Comparison of ENCODE assay signal across 18 mouse cellular contexts in the genomic region with DNA sequence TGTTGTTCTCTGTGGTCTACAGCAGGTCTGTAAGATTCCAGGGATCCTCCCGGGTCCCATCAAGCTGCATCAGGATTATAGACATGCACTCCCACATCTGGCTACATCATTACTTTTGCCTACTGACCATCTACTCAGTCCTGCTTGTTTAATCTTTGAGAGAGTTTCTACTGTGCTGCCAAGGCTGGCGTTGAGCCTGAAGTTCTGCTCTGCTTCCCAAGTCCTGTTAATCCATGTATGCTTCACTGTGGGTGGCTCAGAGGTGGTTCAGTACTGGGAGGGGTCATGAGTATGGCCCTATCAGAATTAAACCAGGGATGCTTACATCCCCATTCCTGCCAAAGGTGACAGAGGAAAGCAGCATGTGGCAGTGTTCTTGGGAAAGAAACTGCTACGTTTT. TPM values are rescaled to one million over a fixed set of nuclear protein-coding genes. Genes with fewer than 3 reads are reported as not detected.
DNase-seq lines count a peak whose midpoint lies in the region; TF ChIP-seq lines count a peak whose summit lies in the region.
"Had no signal": no experiment of that assay in that cellular context is flagged by ENCODE, and none has a peak within 500 bp of the region (broad histone marks: within the 10 kb centered on the region; RNA-seq: fewer than 3 reads in every experiment).

No protein-coding gene starts in this region.

- no peak overlapping the region for H3K9ac ChIP-seq in MEL (ENCODE audit: control insufficient read depth, low read depth, low read length, poor library complexity, severe bottlenecking)
- H3K9ac ChIP-seq: hindbrain, embryonic 12.5 days had no signal

- H3K79me2 ChIP-seq in MEL (ENCODE audit: control insufficient read depth, insufficient read depth, low read length, poor library complexity), result no peaks in the 10 kb centered on the region

- no peak for TF ChIP-seq POLR2A in kidney, adult 2 months (IDR thresholded peaks at IDR 0.05; ENCODE audit: low read depth, low read length)
- TF ChIP-seq POLR2A in MEL (IDR thresholded peaks at IDR 0.05; ENCODE audit: control insufficient read depth in 1 of 2, insufficient read depth in 1 of 2, low read depth in 1 of 2, low read length in 2 of 2, poor library complexity in 1 of 2), result no peak

- TF ChIP-seq EP300 in MEL (IDR thresholded peaks at IDR 0.05; ENCODE audit: low read depth in 1 of 2, low read length in 2 of 2), result no peak

- TF ChIP-seq CTCF in kidney, adult 2 months (conservative IDR thresholded peaks at IDR 0.05; ENCODE audit: insufficient read depth, insufficient read length, low read depth, low read length), result no peak
- TF ChIP-seq CTCF in MEL (IDR thresholded peaks at IDR 0.05 in 2 of 3, conservative IDR thresholded peaks at IDR 0.05 in 1 of 3; ENCODE audit: control insufficient read depth in 1 of 3, insufficient read depth in 1 of 3, low read depth in 2 of 3, low read length in 3 of 3, poor library complexity in 1 of 3, severe bottlenecking in 1 of 3), result no peak

- peak overlapping the region; percentile 62 for H3K27ac ChIP-seq in kidney, adult 2 months (ENCODE audit: insufficient read depth, low read depth, low read length)
- H3K27ac ChIP-seq in MEL (ENCODE audit: control insufficient read depth, low read depth, low read length), result no peak overlapping the region
- H3K27ac ChIP-seq: embryonic facial prominence, embryonic 10.5 days; heart, embryonic 10.5 days; hindbrain, embryonic 12.5 days had no signal

- DNase-seq in kidney, adult 2 months, result peak; percentile 89
- DNase-seq in kidney, postnatal 4 days, result no peak
- no peak for DNase-seq in MEL (ENCODE audit: low read depth, low spot score)
- DNase-seq in kidney, adult 9 months, result peak; percentile 91
- peak; percentile 83 to 85 for DNase-seq in kidney, postnatal 36 days
- DNase-seq in spleen, adult 12 weeks (ENCODE audit: low spot score), result no peak
- DNase-seq: adrenal gland, adult 8-10 months; adrenal gland, postnatal 36 days; cerebellum, adult 2 months; cerebellum, postnatal 10 days; gastrocnemius, postnatal 10 days; heart, adult 18-20 months; heart, postnatal 10 days; heart, postnatal 4 days had no signal

- H3K27me3 ChIP-seq in kidney, adult 2 months (replicated peaks; ENCODE audit: control insufficient read depth, insufficient read depth, low read length), result no peaks in the 10 kb centered on the region
- no peaks in the 10 kb centered on the region for H3K27me3 ChIP-seq in MEL (ENCODE audit: control insufficient read depth in 1 of 2, insufficient read depth in 2 of 2, low read length in 2 of 2)
- H3K27me3 ChIP-seq: CH12.LX; hindbrain, embryonic 12.5 days had no signal

- H3K36me3 ChIP-seq in kidney, adult 2 months (ENCODE audit: control insufficient read depth, insufficient read depth, low read length), result no peaks in the 10 kb centered on the region
- H3K36me3 ChIP-seq in MEL (ENCODE audit: control insufficient read depth in 1 of 2, insufficient read depth in 2 of 2, low read length in 2 of 2), result peaks cover 0 to 4% of the 10 kb centered on the region in 2 experiments; a peak in 2 of 4 replicates

- H3K4me1 ChIP-seq in kidney, adult 2 months (ENCODE audit: control insufficient read depth, insufficient read depth, low read length), result peaks cover 20% of the 10 kb centered on the region
- no peaks in the 10 kb centered on the region for H3K4me1 ChIP-seq in MEL (ENCODE audit: control insufficient read depth in 1 of 2, insufficient read depth in 2 of 2, low read length in 2 of 2)

- 38% methylated on average over 3 of the region's 3 CpGs for WGBS in kidney, adult 2 months

- H3K9me3 ChIP-seq in MEL (replicated peaks; ENCODE audit: insufficient read depth, low read length), result no peaks in the 10 kb centered on the region
- H3K9me3 ChIP-seq: embryonic facial prominence, embryonic 10.5 days; heart, embryonic 10.5 days; hindbrain, embryonic 12.5 days had no signal

- no peak for TF ChIP-seq RAD21 in MEL (IDR thresholded peaks at IDR 0.05; ENCODE audit: low read depth, low read length)

- H3K4me3 ChIP-seq in kidney, adult 2 months (ENCODE audit: insufficient read depth, low read depth, low read length), result no peak overlapping the region
- no peak overlapping the region for H3K4me3 ChIP-seq in MEL (ENCODE audit: control insufficient read depth in 1 of 2, insufficient read depth in 1 of 2, low read depth in 2 of 2, low read length in 2 of 2)
- H3K4me3 ChIP-seq: embryonic facial prominence, embryonic 10.5 days; heart, embryonic 10.5 days; hindbrain, embryonic 12.5 days had no signal

TF ChIP-seq in MEL, 35 proteins besides CTCF, POLR2A, EP300 and RAD21:
- no peak for TF ChIP-seq POLR2AphosphoS5 (IDR thresholded peaks at IDR 0.05; ENCODE audit: borderline replicate concordance, low read depth, low read length)
- TF ChIP-seq POLR2AphosphoS2 (IDR thresholded peaks at IDR 0.05; ENCODE audit: low read length), result peak; percentile 24; the same call in 1 of the 2 replicates
- no peak for TF ChIP-seq BHLHE40 (IDR thresholded peaks at IDR 0.05; ENCODE audit: borderline replicate concordance, low read depth, low read length)

RNA-seq across cellular contexts. Expression of a gene that starts 4.9 kb away (rescaled TPM):
- 85.8 and 91.3 TPM in 2 replicates for polyA plus RNA-seq in kidney, adult 2 months (2012; rRNA removed)
- 35.5 and 38.4 TPM in 2 replicates for total RNA-seq in MEL (2012; rRNA removed)
- 10 to 100 TPM in 1 of 2 experiments, not detected in 1; 95.0 TPM for polyA plus RNA-seq in MEL (2012; ENCODE audit: insufficient read depth in 1 of 2, insufficient read length in 2 of 2, low read depth in 1 of 2, low replicate concordance in 2 of 2, missing spikeins in 1 of 2)

Comparison
In these comparisons a context has a peak if more than half of its experiments do, and no peak if none do; other contexts are left out.
1. DNase-seq: peak in kidney, adult 2 months (single experiment), kidney, adult 9 months (single experiment) and kidney, postnatal 36 days (2 of 2); none in kidney, postnatal 4 days (0 of 2), MEL (single experiment) and spleen, adult 12 weeks (single experiment).